Mouse (Mus musculus) spleen, adult 2 months (tissue): ENCODE measurements at regions not wholly inside any gene's neighbourhood (a gene's known extent, or its start where the extent isn't known, plus 50 kb on each side); places are given as distances from the start of the nearest gene placed in this dataset.

Experiments used
- CTCF ChIP-seq: fragments of 200-500 bp; IDR thresholded peaks from 2 replicates; pipeline ENCODE4 v1.5.1; 2011; ENCODE audit warnings: mild to moderate bottlenecking, inconsistent platforms; ENCODE audit not compliant: insufficient read depth, insufficient read length, insufficient replicate concordance; ENCODE audit errors: extremely low read depth
- POLR2A ChIP-seq: fragments of 200-500 bp; IDR thresholded peaks from 2 replicates; pipeline ENCODE4 v1.6.1; 2011; ENCODE audit warnings: low read depth, low read length, inconsistent platforms

DNA sequence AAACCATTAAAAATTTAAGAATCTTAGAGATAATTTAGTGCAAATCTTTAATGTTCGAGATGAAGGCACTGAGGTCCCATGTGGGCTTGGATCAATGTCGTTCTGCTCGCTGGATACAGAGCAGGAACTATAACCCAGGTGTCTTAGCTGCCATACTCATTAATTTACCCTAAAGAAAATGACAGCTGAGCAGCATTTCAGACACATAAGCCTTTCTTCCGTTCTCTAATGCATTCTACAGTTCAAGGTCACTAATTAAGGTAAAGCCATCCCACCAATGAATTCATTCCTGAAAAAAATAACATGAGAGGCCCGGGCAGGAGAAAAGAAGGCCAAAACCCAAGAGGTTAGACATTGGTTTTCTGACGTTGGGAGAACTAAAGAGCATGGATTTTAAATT lies 670.3 kb downstream of the Basp1 start:
- TF ChIP-seq CTCF, result no peak
- TF ChIP-seq POLR2A, result no peak
